Mouse (Mus musculus): ENCODE measurements around the gene Gsdma2.

DNA sequence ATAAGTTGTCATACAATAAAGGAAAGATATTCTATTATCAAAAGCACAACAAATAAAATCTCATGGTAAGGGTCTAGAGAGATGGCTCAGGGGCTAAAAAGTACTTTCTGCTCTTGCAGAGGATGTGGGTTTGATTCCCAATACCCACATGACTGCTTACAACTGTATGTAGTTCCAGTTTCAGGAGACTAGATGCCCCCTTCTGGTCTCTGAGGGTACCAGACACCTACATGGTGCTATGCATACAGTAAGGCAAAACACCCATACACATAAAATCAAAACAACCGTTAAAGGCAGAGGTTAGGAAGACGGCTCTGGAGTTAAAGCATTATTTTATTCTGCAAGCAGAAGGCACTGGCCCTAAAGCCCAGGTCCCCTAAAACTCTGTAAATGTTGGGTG is 42.6 kb upstream of the Gsdma2 start:
- TF ChIP-seq CTCF (IDR thresholded peaks at IDR 0.05; ENCODE audit: low read depth) = no peak
- no peak for TF ChIP-seq EP300 (IDR thresholded peaks at IDR 0.05; ENCODE audit: low read depth)
